Mouse (Mus musculus): Measurements from ENCODE around the gene Nr4a1. TPM values are rescaled to one million over a fixed set of nuclear protein-coding genes. Genes with fewer than 3 reads are reported as not detected.
A peak's percentile ranks its signal among the peaks of the same experiment; 100 is the strongest.

Gene Nr4a1
- polyA plus RNA-seq, 1 experiment from 2014 or later, result 8.8 TPM

DNA sequence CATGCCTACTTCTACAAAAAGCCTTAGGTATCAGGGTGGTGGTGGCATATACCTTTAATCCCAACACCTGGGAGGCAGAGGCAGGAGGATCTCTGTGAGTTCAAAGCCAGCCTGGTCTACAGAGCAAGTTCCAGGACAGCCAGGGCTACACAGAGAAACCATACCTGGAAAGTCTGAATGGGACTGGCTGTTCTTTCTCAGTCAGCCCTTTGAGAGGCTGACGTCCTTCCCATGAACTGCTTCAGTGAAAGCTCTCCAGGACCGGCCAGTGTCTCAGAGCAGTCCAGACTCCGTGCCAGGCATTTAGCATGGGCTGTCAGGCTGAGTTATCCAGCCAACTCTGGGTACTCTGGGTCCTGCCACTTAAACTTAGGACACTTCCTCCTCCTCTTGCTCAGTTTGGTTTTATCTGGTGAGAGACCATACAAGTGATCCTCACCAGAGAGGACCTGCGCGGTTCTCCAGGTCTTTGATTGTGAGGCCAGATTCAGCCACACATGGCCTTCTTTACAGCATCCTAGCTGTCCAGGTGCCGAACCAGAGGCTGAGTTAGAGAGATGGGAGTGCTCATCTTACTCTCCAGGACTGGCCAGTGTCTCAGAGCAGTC lies 66.0 kb downstream of the Nr4a1 start:
- WGBS, result 73% methylated on average over 6 of the region's 6 CpGs
- no peaks in the 10 kb centered on the region for H3K36me3 ChIP-seq (ENCODE audit: insufficient read depth)
- H3K27me3 ChIP-seq (ENCODE audit: insufficient read depth, low read length), result no peaks in the 10 kb centered on the region
- no peak overlapping the region for H3K4me2 ChIP-seq
- H3K9me3 ChIP-seq (ENCODE audit: low read depth, low read length), result no peaks in the 10 kb centered on the region
- no peak for TF ChIP-seq CTCF (IDR thresholded peaks at IDR 0.05; ENCODE audit: low read depth)
- no peak for DNase-seq
- no peak overlapping the region for H3K4me3 ChIP-seq (ENCODE audit: low read depth, low read length)
- peak overlapping the region; percentile 65; the same call in 1 of the 2 replicates for H3K27ac ChIP-seq (ENCODE audit: low read depth)
- H3K4me1 ChIP-seq (ENCODE audit: insufficient read depth), result peaks cover 6% of the 10 kb centered on the region; the same call in 1 of the 2 replicates
- H3K9ac ChIP-seq, result no peak overlapping the region
- ATAC-seq (ENCODE audit: insufficient read depth), result no peak

DNA sequence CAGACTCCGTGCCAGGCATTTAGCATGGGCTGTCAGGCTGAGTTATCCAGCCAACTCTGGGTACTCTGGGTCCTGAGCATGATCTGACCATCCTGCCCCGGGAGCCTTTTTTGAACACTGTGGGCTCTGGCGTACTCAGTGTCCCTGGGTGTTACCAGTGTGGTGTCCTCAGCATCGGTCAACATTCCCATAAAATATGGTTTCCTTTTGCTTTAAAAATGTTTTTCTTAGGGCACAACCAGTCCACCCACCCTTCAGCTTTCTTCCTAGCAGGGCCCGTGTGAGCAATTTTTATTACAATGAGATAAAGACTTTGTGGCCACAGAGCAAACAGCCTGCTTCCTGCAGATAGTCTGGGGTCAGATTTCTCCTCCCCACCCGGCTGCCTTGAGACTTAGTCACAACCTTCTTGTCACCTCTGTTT lies 66.6 kb downstream of the Nr4a1 start:
- H3K27me3 ChIP-seq (ENCODE audit: insufficient read depth, low read length), result no peaks in the 10 kb centered on the region
- no peak for ATAC-seq (ENCODE audit: insufficient read depth)
- WGBS, result 39% methylated on average over 6 of the region's 6 CpGs
- peak; percentile 38 for DNase-seq
- no peaks in the 10 kb centered on the region for H3K36me3 ChIP-seq (ENCODE audit: insufficient read depth)
- peak overlapping the region; percentile 65; the same call in 1 of the 2 replicates for H3K27ac ChIP-seq (ENCODE audit: low read depth)
- H3K4me3 ChIP-seq (ENCODE audit: low read depth, low read length), result no peak overlapping the region
- H3K9ac ChIP-seq, result no peak overlapping the region
- TF ChIP-seq CTCF (IDR thresholded peaks at IDR 0.05; ENCODE audit: low read depth), result no peak
- H3K4me2 ChIP-seq, result no peak overlapping the region
- peaks cover 6% of the 10 kb centered on the region; the same call in 1 of the 2 replicates for H3K4me1 ChIP-seq (ENCODE audit: insufficient read depth)
- H3K9me3 ChIP-seq (ENCODE audit: low read depth, low read length), result no peaks in the 10 kb centered on the region

DNA sequence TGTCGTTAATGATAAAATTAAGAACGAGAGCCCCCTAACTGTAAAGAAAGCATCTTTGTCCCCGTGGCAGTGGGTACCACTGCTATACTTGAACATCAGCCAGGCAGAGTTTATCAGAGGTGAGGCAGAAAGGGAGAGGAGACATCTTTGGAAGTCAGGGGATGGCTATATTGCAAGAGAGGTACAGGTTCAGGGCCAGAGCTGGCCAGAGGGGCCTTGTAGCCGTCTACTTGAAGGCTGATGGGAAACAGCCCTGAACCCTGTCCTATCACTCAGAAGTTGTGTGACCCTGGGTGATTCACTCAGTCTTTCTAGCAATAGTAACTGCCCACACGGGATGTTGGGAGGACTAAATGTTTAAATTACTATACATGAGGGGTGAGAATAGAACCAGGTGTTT lies 67.1 kb downstream of the Nr4a1 start:
- Histone ChIP-seq H3K9ac (no peak overlapping the region), H3K4me1 (ENCODE audit: insufficient read depth) (peaks cover 6% of the 10 kb centered on the region; the same call in 1 of the 2 replicates), H3K36me3 (ENCODE audit: insufficient read depth) (no peaks in the 10 kb centered on the region), H3K4me2 (no peak overlapping the region), H3K27ac (ENCODE audit: low read depth) (peak overlapping the region; percentile 21; the same call in 1 of the 2 replicates), H3K27me3 (ENCODE audit: insufficient read depth, low read length) (no peaks in the 10 kb centered on the region), H3K4me3 (ENCODE audit: low read depth, low read length) (no peak overlapping the region), H3K9me3 (ENCODE audit: low read depth, low read length) (no peaks in the 10 kb centered on the region)
- WGBS, result 21% methylated on average over 5 of the region's 5 CpGs
- DNase-seq (no peak), ATAC-seq (ENCODE audit: insufficient read depth) (no peak)
- no peak for TF ChIP-seq CTCF (IDR thresholded peaks at IDR 0.05; ENCODE audit: low read depth)

DNA sequence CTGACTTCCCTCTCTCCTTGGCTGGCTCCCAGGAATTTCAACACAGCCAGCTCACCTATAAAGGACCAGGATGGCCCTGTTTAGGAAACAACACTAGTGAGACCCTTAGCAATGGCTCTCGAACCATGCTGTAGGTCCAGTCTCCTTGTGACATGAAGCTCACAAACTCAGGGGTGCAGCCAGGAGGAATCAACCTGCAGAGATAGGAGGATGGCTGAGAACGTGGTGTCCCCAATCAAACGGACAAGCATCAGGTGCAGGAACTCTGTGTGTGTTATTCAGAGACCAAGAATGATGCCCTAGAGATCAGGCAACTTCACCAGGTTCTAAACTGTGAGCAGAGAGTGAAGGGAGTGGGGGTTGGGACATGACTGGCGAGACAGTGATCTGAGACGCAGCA lies 68.0 kb downstream of the Nr4a1 start:
- Histone ChIP-seq H3K4me3 (ENCODE audit: low read depth, low read length) (no peak overlapping the region), H3K27me3 (ENCODE audit: insufficient read depth, low read length) (no peaks in the 10 kb centered on the region), H3K4me2 (no peak overlapping the region), H3K27ac (ENCODE audit: low read depth) (no peak overlapping the region), H3K9me3 (ENCODE audit: low read depth, low read length) (no peaks in the 10 kb centered on the region), H3K36me3 (ENCODE audit: insufficient read depth) (no peaks in the 10 kb centered on the region), H3K4me1 (ENCODE audit: insufficient read depth) (peaks cover 6% of the 10 kb centered on the region; the same call in 1 of the 2 replicates), H3K9ac (no peak overlapping the region)
- DNase-seq, result no peak
- no peak for ATAC-seq (ENCODE audit: insufficient read depth)
- WGBS, result 80% methylated on average over 5 of the region's 5 CpGs
- no peak for TF ChIP-seq CTCF (IDR thresholded peaks at IDR 0.05; ENCODE audit: low read depth)

DNA sequence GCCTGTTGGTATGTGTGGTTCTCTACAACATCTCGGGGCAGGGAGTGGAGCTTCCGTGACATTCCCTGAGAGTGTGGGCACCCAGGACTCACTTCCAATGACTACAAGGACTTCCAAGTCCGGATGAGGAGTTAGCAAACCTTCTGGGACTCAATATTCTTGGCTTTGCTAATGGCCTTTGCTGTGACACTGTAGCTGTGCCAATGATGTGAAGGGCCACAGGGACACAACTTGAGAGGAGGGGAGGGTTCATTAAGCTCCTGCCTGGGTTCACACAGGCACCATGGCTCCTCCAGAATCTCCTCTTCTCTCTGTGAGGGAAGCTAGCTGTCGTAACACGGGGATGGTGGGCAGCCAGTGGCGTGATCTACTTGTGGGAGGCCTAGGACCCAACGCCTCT lies 68.6 kb downstream of the Nr4a1 start:
- Histone ChIP-seq H3K36me3 (ENCODE audit: insufficient read depth) (no peaks in the 10 kb centered on the region), H3K4me2 (no peak overlapping the region), H3K9me3 (ENCODE audit: low read depth, low read length) (no peaks in the 10 kb centered on the region), H3K4me1 (ENCODE audit: insufficient read depth) (peaks cover 6% of the 10 kb centered on the region; the same call in 1 of the 2 replicates), H3K4me3 (ENCODE audit: low read depth, low read length) (no peak overlapping the region), H3K27me3 (ENCODE audit: insufficient read depth, low read length) (no peaks in the 10 kb centered on the region), H3K27ac (ENCODE audit: low read depth) (no peak overlapping the region), H3K9ac (no peak overlapping the region)
- no peak for TF ChIP-seq CTCF (IDR thresholded peaks at IDR 0.05; ENCODE audit: low read depth)
- 88% methylated on average over 7 of the region's 7 CpGs for whole genome bisulfite sequencing
- DNase-seq (no peak), ATAC-seq (ENCODE audit: insufficient read depth) (no peak)

DNA sequence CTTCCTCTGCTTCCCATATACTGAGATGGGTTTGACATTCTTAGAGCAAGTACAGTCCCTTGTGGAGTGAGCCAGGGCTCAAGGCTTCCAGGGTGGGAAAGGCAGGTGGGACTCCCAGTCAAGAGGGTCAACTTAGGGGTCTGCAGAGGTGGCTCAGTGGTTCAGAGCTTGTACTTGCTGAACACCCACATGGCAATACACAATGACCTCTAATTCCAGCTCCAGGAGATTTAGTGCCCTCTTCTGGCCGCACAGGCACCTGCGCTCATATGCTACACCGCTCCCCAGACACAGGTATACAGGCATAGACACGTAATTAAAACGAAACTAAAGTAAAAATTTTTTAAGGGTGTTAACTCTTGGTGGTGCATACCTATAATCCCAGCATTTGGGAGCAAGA lies 69.4 kb downstream of the Nr4a1 start:
- Histone ChIP-seq H3K4me3 (ENCODE audit: low read depth, low read length) (no peak overlapping the region), H3K27me3 (ENCODE audit: insufficient read depth, low read length) (no peaks in the 10 kb centered on the region), H3K27ac (ENCODE audit: low read depth) (no peak overlapping the region), H3K4me2 (no peak overlapping the region), H3K9me3 (ENCODE audit: low read depth, low read length) (no peaks in the 10 kb centered on the region), H3K36me3 (ENCODE audit: insufficient read depth) (no peaks in the 10 kb centered on the region), H3K4me1 (ENCODE audit: insufficient read depth) (peaks cover 6% of the 10 kb centered on the region; the same call in 1 of the 2 replicates), H3K9ac (no peak overlapping the region)
- 94% methylated on average over 5 of the region's 5 CpGs for WGBS
- no peak for ATAC-seq (ENCODE audit: insufficient read depth)
- no peak for TF ChIP-seq CTCF (IDR thresholded peaks at IDR 0.05; ENCODE audit: low read depth)
- DNase-seq, result no peak

Other genes with a start within 250 kb of the Nr4a1 start
- not detected in 2 replicates for gene Gm47841, start 206.9 kb upstream of the Nr4a1 start, polyA plus RNA-seq (2014; fragmentation: Nextera tagmentation; extraction: Ambion mirVana)
- gene Fignl2, start 175.7 kb upstream of the Nr4a1 start, polyA plus RNA-seq (2014; fragmentation: Nextera tagmentation; extraction: Ambion mirVana), result 0.26 and 0.34 TPM in 2 replicates
- not detected in 2 replicates for gene Ankrd33, start 138.5 kb upstream of the Nr4a1 start, polyA plus RNA-seq (2014; fragmentation: Nextera tagmentation; extraction: Ambion mirVana)
- gene Acvrl1, start 125.7 kb upstream of the Nr4a1 start, polyA plus RNA-seq (2014; fragmentation: Nextera tagmentation; extraction: Ambion mirVana), result 34.4 and 39.0 TPM in 2 replicates
- gene Acvr1b, start 80.2 kb upstream of the Nr4a1 start, polyA plus RNA-seq (2014; fragmentation: Nextera tagmentation; extraction: Ambion mirVana), result 6.3 and 6.4 TPM in 2 replicates
- 7.8 and 10.4 TPM in 2 replicates for gene Grasp, start 30.1 kb upstream of the Nr4a1 start, polyA plus RNA-seq (2014; fragmentation: Nextera tagmentation; extraction: Ambion mirVana)
- gene Atg101, start 30.0 kb downstream of the Nr4a1 start, polyA plus RNA-seq (2014; fragmentation: Nextera tagmentation; extraction: Ambion mirVana), result 59.1 and 64.7 TPM in 2 replicates
- gene 6030408B16Rik, start 38.9 kb downstream of the Nr4a1 start, polyA plus RNA-seq (2014; fragmentation: Nextera tagmentation; extraction: Ambion mirVana), result 41.0 and 41.4 TPM in 2 replicates
- 1.5 and 2.2 TPM in 2 replicates for gene Krt80, start 115.9 kb downstream of the Nr4a1 start, polyA plus RNA-seq (2014; fragmentation: Nextera tagmentation; extraction: Ambion mirVana)
- gene Krt7, start 156.8 kb downstream of the Nr4a1 start, polyA plus RNA-seq (2014; fragmentation: Nextera tagmentation; extraction: Ambion mirVana), result 108 and 114 TPM in 2 replicates
- gene Krt87, start 184.5 kb downstream of the Nr4a1 start, polyA plus RNA-seq (2014; fragmentation: Nextera tagmentation; extraction: Ambion mirVana), result 0.20 and 0.22 TPM in 2 replicates
- gene Krt88, start 193.5 kb downstream of the Nr4a1 start, polyA plus RNA-seq (2014; fragmentation: Nextera tagmentation; extraction: Ambion mirVana), result 0.22 TPM in 1 of 2 replicates, not detected in the other
- not detected in 2 replicates for gene Krt81, start 209.5 kb downstream of the Nr4a1 start, polyA plus RNA-seq (2014; fragmentation: Nextera tagmentation; extraction: Ambion mirVana)
- gene Krt86, start 219.2 kb downstream of the Nr4a1 start, polyA plus RNA-seq (2014; fragmentation: Nextera tagmentation; extraction: Ambion mirVana), result not detected in 2 replicates
- gene Krt83, start 237.2 kb downstream of the Nr4a1 start, polyA plus RNA-seq (2014; fragmentation: Nextera tagmentation; extraction: Ambion mirVana), result 0.13 TPM in 1 of 2 replicates, not detected in the other